Mouse (Mus musculus) embryonic fibroblast, embryonic 13.5 days (primary cell): ENCODE measurements at regions not wholly inside any gene's neighbourhood (a gene's known extent, or its start where the extent isn't known, plus 50 kb on each side); places are given as distances from the start of the nearest gene placed in this dataset.

ENCODE experiments used
- CTCF ChIP-seq: IDR thresholded peaks from 2 replicates; pipeline ENCODE4 v1.5.1; 2011; ENCODE audit warnings: mild to moderate bottlenecking, control low read depth, low read length, moderate library complexity, borderline replicate concordance; ENCODE audit not compliant: insufficient read depth
- POLR2A ChIP-seq: IDR thresholded peaks from 2 replicates; pipeline ENCODE4 v1.6.1; 2011; ENCODE audit warnings: low read depth, mild to moderate bottlenecking, control low read depth, low read length, moderate library complexity

GRCm38 (mm10) chr6:89084437-89084836, 182.4 kb downstream of the Tpra1 start:
- TF ChIP-seq POLR2A, result no peak
- TF ChIP-seq CTCF, result no peak
